Mouse (Mus musculus) left cerebral cortex, postnatal 10 days (tissue): ENCODE results near the gene Tcf7l2. TPM values are rescaled to one million over a fixed set of nuclear protein-coding genes. Genes with fewer than 3 reads are reported as not detected.

Experiments
- DNase-seq, 2 experiments: peaks; one replicate each; pipeline ENCODE4 v3.0.0; 2021 to 2022; ENCODE audit warnings: low spot score in 2 of 2, mixed read lengths in 1 of 2; ENCODE audit errors: extremely low spot score in 1 of 2
- intact Hi-C: fragments of 180-260 bp; cut with DNase I; formaldehyde crosslinking; loops from one replicate; pipeline ENCODE4 v1.15.1; 2025
- total RNA-seq, 2 experiments: library from RNA; stranded (reverse); gene quantifications; 2 replicates each; pipeline ENCODE4 v1.2.3; 2021

Gene Tcf7l2
- total RNA-seq, 2 experiments from 2014 or later, result 8.2 to 11.4 TPM

DNA sequence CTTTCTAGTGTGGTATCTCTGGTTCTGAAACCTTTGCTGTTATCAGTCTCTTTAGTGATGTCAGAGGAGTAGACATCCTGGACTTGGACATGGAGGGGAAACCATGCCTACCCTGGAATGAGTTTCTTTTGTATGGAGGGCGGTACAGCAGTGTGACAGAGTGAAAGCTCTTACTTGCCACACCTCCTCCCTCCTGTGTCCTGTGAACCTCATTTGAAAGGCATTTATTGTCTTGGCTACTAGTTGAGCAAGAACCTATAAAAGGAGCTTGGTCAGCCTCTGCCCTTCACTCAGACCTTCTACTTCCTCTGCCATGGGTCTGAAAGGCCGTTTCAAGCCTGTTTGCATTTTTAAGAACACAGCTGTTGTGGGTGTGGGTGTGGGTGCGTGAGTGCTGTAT, 126.3 kb downstream of the Tcf7l2 start:
- intact Hi-C loops, result no loop called here
- DNase-seq, result no peak

DNA sequence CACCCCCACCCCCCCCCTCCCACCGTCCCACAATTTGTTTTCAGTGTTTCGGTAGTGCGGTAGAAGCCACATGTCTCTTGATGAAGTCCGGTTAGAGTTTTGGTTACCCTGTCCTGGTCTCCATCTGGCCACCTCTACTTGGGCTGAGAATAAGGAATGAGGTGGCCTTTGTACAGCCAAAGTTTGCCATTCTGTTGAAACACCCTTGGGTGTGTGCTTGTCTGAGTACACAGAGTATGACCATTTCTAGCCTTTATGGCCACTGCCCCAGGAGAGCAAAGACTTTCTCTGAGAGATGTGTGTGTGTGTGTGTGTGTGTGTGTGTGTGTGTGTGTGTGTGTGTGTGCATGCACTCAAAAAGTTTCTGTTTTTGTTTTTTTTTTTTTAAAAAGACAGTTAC, 127.0 kb downstream of the Tcf7l2 start:
- intact Hi-C loops, result no loop called here
- DNase-seq, result no peak

DNA sequence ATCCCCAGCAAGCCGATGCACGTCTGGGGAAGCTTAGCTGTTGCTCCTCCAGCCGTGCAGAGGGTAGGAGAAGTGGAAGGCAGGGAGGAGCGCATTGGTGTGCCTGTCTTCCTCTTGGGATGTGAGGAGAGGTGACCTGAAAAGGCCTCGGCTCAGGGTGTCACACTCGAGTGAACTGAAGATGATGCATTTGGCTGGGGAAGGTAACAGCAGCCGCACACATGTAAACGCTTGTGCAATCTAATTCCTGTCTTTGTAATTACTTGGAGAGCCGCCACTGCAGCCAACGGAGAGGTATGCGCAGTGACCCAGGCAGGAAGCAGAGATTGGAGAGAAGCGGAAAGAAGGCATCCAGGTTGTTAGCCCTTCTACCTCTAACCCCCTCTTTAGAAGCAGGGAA, 129.2 kb downstream of the Tcf7l2 start:
- intact Hi-C loops, result no loop called here
- DNase-seq, result no peak

DNA sequence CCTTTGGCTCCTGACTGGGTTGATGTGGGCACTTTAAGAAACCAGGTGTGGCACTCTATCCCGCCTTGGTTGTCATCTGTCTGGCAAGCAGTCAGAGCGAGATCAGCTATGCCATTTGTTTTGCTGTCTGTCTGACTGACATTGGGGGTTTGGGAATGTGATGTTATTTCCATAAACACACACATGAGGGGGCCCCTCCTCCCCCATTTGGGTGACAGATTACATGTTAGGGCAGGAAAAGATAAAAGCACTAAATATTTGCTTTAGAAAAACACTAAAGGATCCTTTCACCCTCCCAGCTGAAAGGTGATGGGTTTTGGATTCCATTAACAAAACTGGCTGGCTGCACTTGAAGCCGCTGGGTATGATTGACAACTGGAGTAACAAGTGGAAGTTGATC, 129.9 kb downstream of the Tcf7l2 start:
- intact Hi-C loops, result no loop called here
- no peak for DNase-seq

DNA sequence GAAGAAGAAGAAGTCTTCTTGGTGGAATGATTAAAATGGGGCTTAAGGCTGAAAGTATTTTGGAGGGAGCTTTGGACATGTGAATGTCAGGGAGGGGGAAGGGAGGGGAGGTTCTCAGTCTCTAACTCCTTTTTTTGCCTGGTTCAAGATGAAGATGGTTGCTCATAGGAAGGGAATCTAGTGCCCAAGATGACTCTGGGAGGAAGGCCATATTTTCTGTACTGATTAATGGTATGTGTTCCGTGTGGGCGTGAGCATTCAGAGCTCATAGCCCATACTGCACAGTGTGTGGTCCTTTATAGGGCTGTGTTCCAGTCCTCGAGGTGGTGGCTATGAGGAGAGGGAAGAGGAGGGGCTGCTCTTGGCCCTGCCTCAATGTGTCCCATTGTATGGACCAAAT, 131.6 kb downstream of the Tcf7l2 start:
- intact Hi-C loops, result no loop called here
- no peak for DNase-seq

DNA sequence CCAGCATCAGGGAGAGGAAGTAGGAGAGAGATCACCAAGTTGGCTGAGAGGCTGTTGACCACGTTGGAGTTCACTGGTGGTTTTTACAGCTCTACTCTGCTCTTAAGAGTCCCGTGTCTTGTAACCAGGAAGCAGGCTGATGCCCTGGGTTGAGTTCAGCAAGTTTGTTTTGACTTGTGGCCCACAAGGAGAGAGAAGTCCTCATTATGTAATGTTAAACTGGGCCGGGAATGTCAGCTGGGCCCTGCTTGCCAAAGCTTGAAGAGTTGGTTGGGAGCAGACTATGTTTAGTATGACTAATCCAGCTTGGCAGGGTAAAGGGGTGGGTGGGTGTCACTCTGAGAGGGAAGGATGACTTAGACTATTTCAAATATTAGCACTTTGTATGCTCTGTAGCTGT, 134.9 kb downstream of the Tcf7l2 start:
- intact Hi-C loops, result loop anchor here (5.0 kb wide), 1 partner anchor 134 kb away; the partner anchor contains the start of gene Tcf7l2
- DNase-seq, result no peak

- intact Hi-C loops, result loop anchor here (5.0 kb wide), 1 partner anchor 135 kb away; the partner anchor contains the start of gene Tcf7l2
These were observed 135.8 kb downstream of the Tcf7l2 start for GRCm38 (mm10) chr19:55877404-55877915.

GRCm38 (mm10) chr19:55880664-55881359, 139.2 kb downstream of the Tcf7l2 start:
- peak; percentile 34 to 43 for DNase-seq
- intact Hi-C loops, result no loop called here

More at GRCm38 (mm10) chr19:55877404-55877915, 135.8 kb downstream of the Tcf7l2 start:
- DNase-seq, result peak in 1 of 2 experiments; percentile 66

DNA sequence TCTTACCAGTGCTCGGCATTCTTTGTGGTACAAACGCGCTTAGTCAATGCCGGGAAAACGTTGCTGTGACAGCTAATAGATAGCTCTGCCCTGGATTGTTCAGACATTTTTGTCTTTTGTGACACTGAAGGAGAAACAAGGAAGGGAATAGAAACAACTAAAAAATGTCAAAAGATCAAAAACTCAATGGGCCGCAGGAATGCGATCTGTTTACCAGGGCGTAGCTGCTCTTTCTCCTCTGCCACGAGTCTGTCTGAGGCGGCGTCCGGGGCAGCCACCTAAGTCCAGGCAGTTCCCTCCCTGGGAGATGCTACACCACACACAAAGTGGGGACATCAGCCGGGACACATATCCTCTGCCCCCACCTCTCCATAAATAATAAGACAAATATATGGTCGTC, 144.9 kb downstream of the Tcf7l2 start:
- no peak for DNase-seq
- intact Hi-C loops, result no loop called here

- intact Hi-C loops, result loop anchor here (10.0 kb wide), 2 partner anchors 243 to 557 kb away; no protein-coding TSS in a partner anchor
- no peak for DNase-seq
These were observed 150.1 kb downstream of the Tcf7l2 start for GRCm38 (mm10) chr19:55891692-55892183.

- DNase-seq, result no peak
- intact Hi-C loops, result loop anchor here (10.0 kb wide), 2 partner anchors 241 to 559 kb away; no protein-coding TSS in a partner anchor
These were observed 151.9 kb downstream of the Tcf7l2 start for GRCm38 (mm10) chr19:55893557-55893956.

- no peak for DNase-seq
- intact Hi-C loops, result loop anchor here (10.0 kb wide), 2 partner anchors 240 to 560 kb away; no protein-coding TSS in a partner anchor
These were observed 152.8 kb downstream of the Tcf7l2 start for GRCm38 (mm10) chr19:55894396-55894795.

GRCm38 (mm10) chr19:55895317-55895716, 153.7 kb downstream of the Tcf7l2 start:
- DNase-seq, result peak; percentile 21 to 70
- intact Hi-C loops, result loop anchor here (5.0 to 10.0 kb wide), 3 partner anchors 153 to 561 kb away; partner anchors contain the start of gene Tcf7l2

DNA sequence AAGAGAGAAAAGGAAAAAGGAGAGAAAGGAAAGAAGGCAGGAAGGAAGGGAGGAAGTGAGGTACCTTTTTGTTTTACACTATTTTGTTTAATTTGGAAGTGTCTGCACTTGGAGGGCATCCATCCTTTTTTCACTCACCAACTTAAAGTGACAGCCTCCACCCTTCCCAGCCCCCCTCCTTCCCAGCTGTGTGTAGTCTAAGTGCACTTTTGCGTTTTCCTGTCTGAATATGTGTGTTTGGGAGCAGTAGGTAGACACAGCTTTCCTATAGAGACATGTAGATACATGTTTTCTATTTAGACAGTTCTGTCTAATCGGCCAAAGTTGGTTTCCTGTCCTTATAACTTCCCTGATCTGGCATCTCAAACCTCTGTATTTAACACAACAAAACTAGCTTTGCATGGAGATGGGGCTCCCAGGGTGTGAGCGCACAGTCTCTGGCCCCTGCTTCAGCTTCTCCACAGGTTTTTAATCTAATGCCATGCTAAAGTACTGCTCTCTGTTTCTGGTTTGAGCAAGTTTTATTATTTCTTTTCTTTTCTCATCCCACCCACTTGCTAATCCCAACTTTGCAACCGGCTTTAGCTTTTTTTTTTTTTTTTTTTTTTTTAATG, 154.3 kb downstream of the Tcf7l2 start:
- intact Hi-C loops, result loop anchor here (5.0 to 10.0 kb wide), 3 partner anchors 154 to 561 kb away; partner anchors contain the start of gene Tcf7l2

DNA sequence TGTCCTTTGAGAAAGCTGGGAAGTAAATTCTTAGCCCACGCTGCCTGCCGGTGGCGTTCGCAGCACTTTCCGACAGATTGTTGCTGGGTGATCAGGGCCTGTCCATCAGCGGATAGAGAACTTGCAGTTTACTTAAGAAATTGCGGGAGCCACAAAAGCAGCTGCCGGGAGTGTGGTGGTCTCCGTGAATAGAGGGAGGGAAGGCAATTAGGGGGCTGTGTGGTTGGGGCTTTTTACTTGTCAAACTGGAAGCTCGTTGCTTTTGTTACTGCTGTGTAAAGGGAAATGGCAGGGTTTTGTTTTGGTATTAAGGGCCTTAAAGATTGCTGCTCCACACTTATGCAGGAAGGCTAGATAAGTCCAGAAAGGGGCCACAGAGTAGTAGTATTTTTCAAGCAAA, 155.0 kb downstream of the Tcf7l2 start:
- intact Hi-C loops, result loop anchor here (5.0 to 10.0 kb wide), 3 partner anchors 154 to 562 kb away; partner anchors contain the start of gene Tcf7l2
- no peak for DNase-seq

More for the DNA sequence above, 154.3 kb downstream of the Tcf7l2 start:
- DNase-seq, result no peak

DNA sequence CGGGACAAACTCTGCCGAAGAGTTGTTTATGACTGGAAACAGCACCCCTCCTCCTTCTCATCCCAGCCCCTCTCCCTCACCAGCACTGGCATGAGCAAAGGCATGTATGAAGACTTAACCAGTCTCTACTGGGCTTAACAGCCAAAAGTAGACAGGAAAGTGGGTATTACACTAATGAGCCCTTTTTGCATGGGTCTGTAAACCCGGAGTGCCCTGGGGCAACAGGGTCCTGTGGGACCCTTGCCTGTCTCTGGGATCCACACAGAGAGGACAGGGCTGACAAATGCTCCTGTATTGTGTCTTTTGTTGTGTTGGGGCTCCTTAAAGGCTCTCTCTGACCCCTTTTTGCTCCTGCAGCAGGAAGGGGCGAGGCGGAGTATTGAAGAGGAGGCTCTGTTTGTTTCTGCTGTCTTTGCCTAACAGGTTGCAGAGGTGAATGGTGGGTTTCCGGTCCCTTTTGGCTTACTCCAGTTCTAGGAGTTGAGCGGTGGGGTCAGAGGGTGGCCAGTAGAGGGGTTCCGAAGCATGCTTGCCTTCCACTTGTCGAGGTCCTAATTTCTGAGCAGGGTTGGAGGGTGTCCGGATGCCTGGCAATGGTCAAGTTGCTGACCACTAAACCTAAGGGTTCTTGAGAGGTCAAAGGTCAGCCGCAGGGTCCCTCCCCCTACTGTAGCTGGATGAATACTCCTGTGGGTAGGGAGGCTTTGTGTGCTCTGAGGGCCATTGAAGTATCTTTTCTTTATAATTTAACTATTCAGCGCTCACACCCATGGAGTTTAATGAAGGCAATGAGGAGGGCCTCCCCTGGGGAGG, 161.2 kb downstream of the Tcf7l2 start:
- intact Hi-C loops, result loop anchor here (10.0 kb wide), 1 partner anchor 352 kb away; no protein-coding TSS in a partner anchor

DNA sequence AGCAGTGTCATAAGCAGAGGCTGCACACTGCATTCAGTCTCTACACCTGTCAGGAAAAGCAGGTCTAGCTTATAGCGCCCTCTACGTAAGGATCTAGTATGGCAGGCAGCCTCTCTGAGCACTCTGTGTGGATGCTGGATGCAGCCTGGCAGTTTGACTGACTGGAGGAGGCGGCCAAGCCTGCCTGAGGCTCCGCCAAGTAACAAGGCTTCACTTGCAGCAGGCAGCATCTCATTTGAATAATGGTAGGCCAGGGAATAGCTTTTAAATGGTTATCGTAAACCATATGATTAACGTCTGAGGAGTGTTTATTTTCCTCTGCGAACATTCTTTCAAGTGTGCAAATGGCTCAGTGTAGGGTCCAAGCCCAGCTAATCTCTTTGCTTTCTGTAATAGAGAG, 167.4 kb downstream of the Tcf7l2 start:
- intact Hi-C loops, result loop anchor here (10.0 kb wide), 1 partner anchor 346 kb away; no protein-coding TSS in a partner anchor
- no peak for DNase-seq

More for the DNA sequence above, 161.2 kb downstream of the Tcf7l2 start:
- no peak for DNase-seq

- DNase-seq, result no peak
- intact Hi-C loops, result no loop called here
These were observed 170.3 kb downstream of the Tcf7l2 start for GRCm38 (mm10) chr19:55911941-55912340.
